Mouse (Mus musculus) hindbrain, embryonic 16.5 days (tissue): ENCODE results near the gene Adam12. TPM values are rescaled to one million over a fixed set of nuclear protein-coding genes. Genes with fewer than 3 reads are reported as not detected.

ENCODE experiments used
- ATAC-seq: fragments of 200-750 bp; cut with Nextera tagmentation; 2 replicates; pipeline ENCODE4 v1.8.0; 2017; ENCODE audit warnings: moderate TSS enrichment, moderate library complexity
- H3K27ac ChIP-seq: fragments of 300-500 bp; sonication (generic); 2 replicates; pipeline ENCODE4 v1.5.1; 2014; ENCODE audit warnings: low read depth, mild to moderate bottlenecking, control low read depth, low read length, moderate library complexity
- H3K27me3 ChIP-seq: fragments of 300-500 bp; sonication (generic); replicated peaks from 2 replicates; pipeline ENCODE4 v1.6.1; 2014; ENCODE audit warnings: low read length; ENCODE audit not compliant: control insufficient read depth, insufficient read depth
- H3K36me3 ChIP-seq: fragments of 300-500 bp; sonication (generic); 2 replicates; pipeline ENCODE4 v1.6.1; 2014; ENCODE audit warnings: mild to moderate bottlenecking, low read length, moderate library complexity, mixed read lengths; ENCODE audit not compliant: control insufficient read depth, insufficient read depth
- H3K4me1 ChIP-seq: fragments of 300-500 bp; sonication (generic); 2 replicates; pipeline ENCODE4 v1.6.1; 2014; ENCODE audit warnings: low read depth, low read length; ENCODE audit not compliant: control insufficient read depth, insufficient read depth
- H3K4me2 ChIP-seq: fragments of 300-500 bp; sonication (generic); 2 replicates; pipeline ENCODE4 v1.6.1; 2014; ENCODE audit warnings: mild to moderate bottlenecking, low read length, control low read depth, moderate library complexity
- H3K4me3 ChIP-seq: fragments of 300-500 bp; sonication (generic); 2 replicates; pipeline ENCODE4 v1.5.1; 2014; ENCODE audit warnings: mild to moderate bottlenecking, low read length, control low read depth, moderate library complexity
- H3K9ac ChIP-seq: fragments of 300-500 bp; sonication (generic); 2 replicates; pipeline ENCODE4 v1.6.1; 2014; ENCODE audit warnings: low read depth, mild to moderate bottlenecking, control low read depth, low read length, moderate library complexity
- H3K9me3 ChIP-seq: fragments of 300-500 bp; sonication (generic); 2 replicates; pipeline ENCODE4 v1.6.1; 2014; ENCODE audit warnings: mild to moderate bottlenecking, low read length, moderate library complexity; ENCODE audit not compliant: control insufficient read depth
- WGBS: fragments of 180-500 bp; shearing (Covaris S2); extraction: QIAGEN DNeasy Blood & Tissue Kit; methylation state at CpG from one replicate; pipeline ENCODE4 v1.1.7; 2014; 5-methylcytosine and 5-hydroxymethylcytosine counted together
- polyA plus RNA-seq: library from polyadenylated mRNA; unstranded; fragments of >200 nt; fragmentation: Nextera tagmentation; extraction: Ambion mirVana; gene quantifications from 2 replicates; pipeline ENCODE4 v1.2.1, GENCODE M21; 2015

Gene Adam12
- polyA plus RNA-seq, 1 experiment from 2014 or later, result 3.3 TPM

GRCm38 (mm10) chr7:134188565-134188964 lies 43.4 kb downstream of the Adam12 start:
- Histone ChIP-seq H3K27ac (no peak overlapping the region), H3K9me3 (no peaks in the 10 kb centered on the region), H3K36me3 (no peaks in the 10 kb centered on the region), H3K4me2 (no peak overlapping the region), H3K4me1 (peaks cover 4% of the 10 kb centered on the region; the same call in 1 of the 2 replicates), H3K27me3 (no peaks in the 10 kb centered on the region), H3K4me3 (no peak overlapping the region), H3K9ac (no peak overlapping the region)
- ATAC-seq, result no peak
- 66% methylated on average over 6 of the region's 6 CpGs for WGBS

- Histone ChIP-seq H3K9me3 (no peaks in the 10 kb centered on the region), H3K27ac (no peak overlapping the region)
- WGBS, result 60% methylated on average over 1 of the region's 1 CpGs
These were observed 44.0 kb downstream of the Adam12 start for GRCm38 (mm10) chr7:134187946-134188345.

GRCm38 (mm10) chr7:134186497-134186896 lies 45.4 kb downstream of the Adam12 start:
- WGBS, result 57% methylated on average over 10 of the region's 10 CpGs
- no peaks in the 10 kb centered on the region for H3K9me3 ChIP-seq
- H3K36me3 ChIP-seq, result no peaks in the 10 kb centered on the region
- no peak overlapping the region for H3K9ac ChIP-seq
- H3K4me2 ChIP-seq, result no peak overlapping the region
- no peak overlapping the region for H3K4me3 ChIP-seq
- no peak overlapping the region for H3K27ac ChIP-seq
- peak; percentile 70 for ATAC-seq
- H3K27me3 ChIP-seq, result no peaks in the 10 kb centered on the region
- peaks cover 4% of the 10 kb centered on the region; the same call in 1 of the 2 replicates for H3K4me1 ChIP-seq

More at GRCm38 (mm10) chr7:134187946-134188345, 44.0 kb downstream of the Adam12 start:
- H3K36me3 ChIP-seq, result no peaks in the 10 kb centered on the region
- no peaks in the 10 kb centered on the region for H3K27me3 ChIP-seq
- no peak overlapping the region for H3K4me3 ChIP-seq
- no peak overlapping the region for H3K9ac ChIP-seq
- ATAC-seq, result no peak
- H3K4me1 ChIP-seq, result peaks cover 4% of the 10 kb centered on the region; the same call in 1 of the 2 replicates
- no peak overlapping the region for H3K4me2 ChIP-seq

DNA sequence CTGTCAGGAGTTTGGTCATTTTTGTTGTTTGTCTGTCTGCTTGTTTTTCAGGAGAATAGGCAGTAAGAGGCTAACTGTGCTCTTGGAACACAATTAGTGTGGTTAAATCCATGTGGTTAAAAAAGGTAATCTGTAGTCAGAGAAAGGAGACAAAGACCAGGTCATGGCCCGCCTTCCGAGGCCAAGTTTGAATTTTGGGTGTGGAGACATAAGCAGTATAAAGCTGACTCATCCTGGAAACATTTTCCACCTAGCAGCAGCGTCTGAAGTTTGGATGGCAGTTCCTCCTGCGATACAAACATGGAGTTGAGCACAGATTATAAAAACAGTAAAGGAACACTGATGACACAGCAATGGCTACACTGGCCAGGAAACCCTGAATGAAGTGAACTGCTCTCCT lies 46.2 kb downstream of the Adam12 start:
- Histone ChIP-seq H3K9me3 (no peaks in the 10 kb centered on the region), H3K4me2 (no peak overlapping the region), H3K27ac (no peak overlapping the region), H3K4me3 (no peak overlapping the region), H3K27me3 (no peaks in the 10 kb centered on the region), H3K36me3 (no peaks in the 10 kb centered on the region), H3K9ac (no peak overlapping the region), H3K4me1 (peaks cover 4% of the 10 kb centered on the region; the same call in 1 of the 2 replicates)
- WGBS, result 91% methylated on average over 4 of the region's 4 CpGs
- no peak for ATAC-seq

GRCm38 (mm10) chr7:134181717-134182116 lies 50.2 kb downstream of the Adam12 start:
- ATAC-seq, result no peak
- no peak overlapping the region for H3K4me3 ChIP-seq
- no peaks in the 10 kb centered on the region for H3K4me1 ChIP-seq
- H3K9me3 ChIP-seq, result no peaks in the 10 kb centered on the region
- H3K36me3 ChIP-seq, result no peaks in the 10 kb centered on the region
- no peak overlapping the region for H3K4me2 ChIP-seq
- no peak overlapping the region for H3K27ac ChIP-seq
- H3K27me3 ChIP-seq, result no peaks in the 10 kb centered on the region
- no peak overlapping the region for H3K9ac ChIP-seq
- 61% methylated on average over 1 of the region's 1 CpGs for WGBS

GRCm38 (mm10) chr7:134181056-134181455 lies 50.9 kb downstream of the Adam12 start:
- Histone ChIP-seq H3K4me3 (no peak overlapping the region), H3K9ac (no peak overlapping the region), H3K27me3 (no peaks in the 10 kb centered on the region), H3K36me3 (no peaks in the 10 kb centered on the region), H3K27ac (no peak overlapping the region), H3K4me1 (no peaks in the 10 kb centered on the region), H3K9me3 (no peaks in the 10 kb centered on the region), H3K4me2 (no peak overlapping the region)
- no peak for ATAC-seq
- 31% methylated on average over 1 of the region's 1 CpGs for WGBS

DNA sequence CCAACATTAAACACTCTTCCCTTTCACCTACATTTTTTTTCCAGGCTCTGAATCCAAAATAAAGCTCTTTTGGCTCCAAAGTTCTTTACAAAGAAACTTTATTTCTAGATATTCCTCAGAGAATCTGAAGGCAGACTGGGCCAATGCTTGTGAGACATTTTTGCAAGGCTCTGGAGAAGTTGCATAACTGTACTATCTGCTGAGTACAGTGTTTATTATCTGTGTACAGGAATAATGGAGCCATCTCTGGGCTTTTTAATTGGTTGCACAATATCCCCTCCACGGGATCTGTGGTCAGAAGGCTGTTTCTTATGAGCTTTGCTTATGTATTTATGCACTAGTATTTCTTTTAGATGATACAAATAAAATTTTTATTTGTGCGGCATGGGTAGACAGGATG lies 54.9 kb downstream of the Adam12 start:
- ATAC-seq, result no peak
- Histone ChIP-seq H3K9ac (no peak overlapping the region), H3K4me2 (no peak overlapping the region), H3K4me3 (no peak overlapping the region), H3K27me3 (no peaks in the 10 kb centered on the region), H3K36me3 (no peaks in the 10 kb centered on the region), H3K4me1 (no peaks in the 10 kb centered on the region), H3K9me3 (no peaks in the 10 kb centered on the region), H3K27ac (no peak overlapping the region)
- WGBS, result 83% methylated on average over 2 of the region's 2 CpGs

DNA sequence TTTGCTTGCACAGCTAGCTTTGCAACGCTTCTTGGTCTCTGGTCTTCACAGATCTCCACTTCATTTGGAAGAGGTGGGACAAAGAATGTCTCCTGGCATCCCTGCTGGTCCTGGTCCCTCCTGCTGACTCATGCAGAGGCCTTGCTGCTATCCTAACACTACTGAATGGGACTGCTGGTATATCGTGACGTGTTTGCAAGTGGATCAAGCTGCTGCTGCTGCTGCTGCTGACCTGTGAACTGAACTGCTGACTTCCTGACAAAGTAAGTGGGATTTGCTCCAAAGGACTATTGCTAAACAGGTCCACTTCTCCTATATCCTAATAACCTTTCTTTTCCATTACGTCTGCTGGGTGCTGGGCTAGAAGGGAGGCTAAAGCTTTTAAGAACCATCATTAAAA lies 56.7 kb downstream of the Adam12 start:
- WGBS, result 77% methylated on average over 4 of the region's 4 CpGs
- Histone ChIP-seq H3K9ac (no peak overlapping the region), H3K36me3 (no peaks in the 10 kb centered on the region), H3K4me1 (no peaks in the 10 kb centered on the region), H3K4me2 (no peak overlapping the region), H3K9me3 (no peaks in the 10 kb centered on the region), H3K27ac (no peak overlapping the region), H3K27me3 (no peaks in the 10 kb centered on the region), H3K4me3 (no peak overlapping the region)
- ATAC-seq, result no peak

DNA sequence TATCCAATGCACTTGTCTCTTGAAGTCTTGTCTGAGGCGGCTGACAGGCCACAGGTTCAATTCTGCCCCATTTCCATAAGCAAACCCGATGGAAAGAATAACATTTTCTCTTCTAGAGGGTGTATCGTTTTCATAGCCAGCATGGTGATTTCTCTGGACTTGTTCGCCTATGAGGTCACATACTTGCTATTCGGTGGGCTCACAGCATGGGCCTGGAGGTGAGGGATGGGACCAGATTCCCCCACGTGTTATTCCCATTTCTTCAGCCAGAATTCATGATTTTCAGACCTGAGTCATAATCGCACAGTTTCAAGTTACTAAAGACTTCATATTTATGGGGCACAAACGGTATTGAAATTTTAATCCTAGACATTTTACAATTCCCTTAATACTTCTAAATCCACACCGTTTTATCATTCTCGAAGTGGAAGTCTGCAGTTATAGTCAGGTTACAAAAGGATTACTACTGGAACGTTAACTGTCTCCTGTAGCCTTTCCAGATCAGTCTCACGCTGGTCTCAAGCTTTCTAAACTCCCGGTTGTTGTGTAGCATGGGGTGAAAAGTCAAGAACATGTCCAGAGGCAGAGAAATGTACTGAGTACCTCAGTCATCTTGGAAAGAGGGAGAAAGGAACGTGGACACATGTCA lies 58.4 kb downstream of the Adam12 start:
- WGBS, result 86% methylated on average over 14 of the region's 14 CpGs
- Histone ChIP-seq H3K27me3 (no peaks in the 10 kb centered on the region), H3K36me3 (no peaks in the 10 kb centered on the region), H3K27ac (no peak overlapping the region), H3K4me2 (no peak overlapping the region), H3K4me1 (no peaks in the 10 kb centered on the region), H3K9me3 (no peaks in the 10 kb centered on the region), H3K9ac (no peak overlapping the region), H3K4me3 (no peak overlapping the region)
- no peak for ATAC-seq
